Mouse (Mus musculus) neutrophil, adult 65 days (primary cell): ENCODE data around the gene Abracl. TPM values are rescaled to one million over a fixed set of nuclear protein-coding genes. Genes with fewer than 3 reads are reported as not detected.

Experiments used
- total RNA-seq: library from RNA; stranded (reverse); gene quantifications from 2 replicates; pipeline ENCODE4 v1.2.4, GENCODE M21; 2023

The Abracl gene
- total RNA-seq, result 124 and 134 TPM in 2 replicates

DNA sequence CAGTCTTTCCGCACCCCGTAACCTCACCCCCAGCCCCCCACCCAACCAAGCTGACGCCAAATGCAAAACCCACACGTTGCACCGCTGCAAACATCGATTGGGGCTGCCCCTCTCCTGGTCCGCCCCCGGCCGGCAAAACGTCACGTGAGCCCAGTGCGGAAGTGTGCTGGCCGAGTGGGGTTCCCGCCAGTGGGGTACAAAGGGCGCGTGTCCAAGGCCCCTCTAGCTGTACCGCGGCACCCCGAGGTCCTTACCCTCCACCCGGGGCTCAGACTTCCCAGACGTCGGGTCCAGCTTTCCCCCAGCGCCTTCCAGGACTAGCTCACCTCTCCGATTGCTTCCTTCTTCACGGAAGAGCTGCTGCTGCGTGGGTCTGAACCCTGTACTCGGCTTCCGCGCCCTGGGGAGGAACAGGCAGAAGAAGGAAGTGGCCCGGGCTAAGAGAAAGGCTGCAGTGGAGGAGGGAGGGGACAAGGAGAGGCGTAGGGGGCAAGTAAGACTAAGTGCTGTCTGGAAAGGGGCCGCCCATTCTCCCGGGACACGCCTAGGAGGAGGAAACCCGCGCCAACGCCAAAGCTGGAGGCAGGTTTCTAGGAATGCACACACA lies at the start of gene Abracl:
Gene Abracl (minus strand): TSS at position 548 of the 607 bp plus-strand sequence.

DNA sequence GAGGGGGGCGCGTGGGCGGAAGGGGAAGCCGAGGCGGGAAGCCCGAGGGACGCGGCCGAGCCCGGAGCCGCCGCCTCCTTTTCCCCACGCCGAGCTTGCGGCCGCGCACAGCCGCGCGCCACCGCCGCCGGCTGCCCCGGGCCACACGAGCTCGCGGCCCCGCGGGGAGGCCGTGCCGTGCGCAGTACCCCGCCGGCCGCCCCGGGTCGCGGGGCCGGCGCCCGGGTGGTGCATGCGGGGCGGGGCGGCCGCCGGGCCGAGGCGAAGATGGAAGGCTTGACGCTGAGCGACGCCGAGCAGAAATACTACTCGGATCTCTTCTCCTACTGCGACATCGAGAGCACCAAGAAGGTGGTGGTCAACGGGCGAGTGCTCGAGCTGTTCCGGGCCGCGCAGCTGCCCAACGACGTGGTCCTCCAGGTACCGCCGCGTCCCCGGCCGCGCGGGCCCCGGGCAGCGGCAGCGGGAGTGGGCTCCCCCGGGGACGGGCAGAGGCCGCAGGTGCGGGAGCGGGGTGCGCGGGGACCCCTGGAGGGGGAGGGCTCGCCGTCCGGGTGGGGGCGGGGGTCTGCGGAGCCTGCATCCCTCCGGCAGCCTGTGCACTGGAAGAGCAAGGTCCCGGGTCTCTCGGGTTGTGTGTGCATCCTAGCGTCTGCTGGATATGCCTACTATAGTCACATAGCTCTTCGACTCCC lies 32.8 kb upstream of the Abracl start, which contains the start of gene Reps1:
Gene Reps1 (plus strand): TSS at position 166 of the 695 bp plus-strand sequence.

Other genes with a start within 250 kb of the Abracl start
- gene Txlnb, start 227.1 kb downstream of the Abracl start, total RNA-seq, result 0.32 and 0.63 TPM in 2 replicates
- gene Heca, start 75.2 kb downstream of the Abracl start, total RNA-seq, result 59.5 and 85.2 TPM in 2 replicates
- 53.8 and 79.0 TPM in 2 replicates for gene Reps1, start 32.6 kb upstream of the Abracl start, total RNA-seq
- not detected in 2 replicates for gene Ect2l, start 187.6 kb upstream of the Abracl start, total RNA-seq
- 14.9 and 17.2 TPM in 2 replicates for gene Ccdc28a, start 211.7 kb upstream of the Abracl start, total RNA-seq